Mouse (Mus musculus) frontal cortex, postnatal 25 days (tissue): ENCODE data around the gene Sap30.
"Not testable (repeated sequence)": the region's sequence is repeated elsewhere in the genome, so short reads cannot be mapped to it uniquely, and the experiment has no call there.

Source experiments
- DNase-seq, 2 experiments: peaks; one replicate each; pipeline ENCODE4 v3.0.0; 2022; ENCODE audit warnings: low spot score in 2 of 2

The Sap30 gene

GRCm38 (mm10) chr8:57487441-57488155, at the start of gene Sap30:
Gene Sap30, minus strand, starts transcription at chr8:57487860.
- peak; percentile 92 to 95 for DNase-seq

- DNase-seq = no peak
Observed at GRCm38 (mm10) chr8:57536167-57536566, 48.5 kb upstream of the Sap30 start.

- no peak for DNase-seq
Observed at GRCm38 (mm10) chr8:57534495-57534894, 46.8 kb upstream of the Sap30 start.

GRCm38 (mm10) chr8:57533106-57533505, 45.4 kb upstream of the Sap30 start:
- no peak for DNase-seq

GRCm38 (mm10) chr8:57532223-57532622, 44.6 kb upstream of the Sap30 start:
- DNase-seq = no peak

GRCm38 (mm10) chr8:57530666-57531349, 43.1 kb upstream of the Sap30 start:
- peak; percentile 62 to 76 for DNase-seq

GRCm38 (mm10) chr8:57530238-57530637, 42.6 kb upstream of the Sap30 start:
- no peak for DNase-seq

- no peak for DNase-seq
Observed at GRCm38 (mm10) chr8:57528036-57528435, 40.4 kb upstream of the Sap30 start.

GRCm38 (mm10) chr8:57520186-57520786, 32.6 kb upstream of the Sap30 start:
- no peak for DNase-seq

- DNase-seq = no peak
Observed at GRCm38 (mm10) chr8:57517723-57518122, 30.1 kb upstream of the Sap30 start.

GRCm38 (mm10) chr8:57516685-57517084, 29.0 kb upstream of the Sap30 start:
- DNase-seq = not testable (repeated sequence)

GRCm38 (mm10) chr8:57513178-57513661, 25.6 kb upstream of the Sap30 start:
- not testable (repeated sequence) for DNase-seq

GRCm38 (mm10) chr8:57512141-57513056, 24.7 kb upstream of the Sap30 start:
- DNase-seq = no peak

- DNase-seq = peak; percentile 98 to 99
Observed at GRCm38 (mm10) chr8:57511316-57512118, 23.9 kb upstream of the Sap30 start, which contains the start of gene Hmgb2. Gene Hmgb2, plus strand, starts transcription at chr8:57511907.

- no peak for DNase-seq
Observed at GRCm38 (mm10) chr8:57510791-57511315, 23.2 kb upstream of the Sap30 start.

GRCm38 (mm10) chr8:57508657-57509056, 21.0 kb upstream of the Sap30 start:
- no peak for DNase-seq

- no peak for DNase-seq
Observed at GRCm38 (mm10) chr8:57507556-57508063, 19.9 kb upstream of the Sap30 start.

GRCm38 (mm10) chr8:57505500-57505899, 17.8 kb upstream of the Sap30 start:
- DNase-seq = not testable (repeated sequence)

- DNase-seq = peak; percentile 43 to 63
Observed at GRCm38 (mm10) chr8:57503641-57504040, 16.0 kb upstream of the Sap30 start.

GRCm38 (mm10) chr8:57498847-57499511, 11.3 kb upstream of the Sap30 start:
- DNase-seq = no peak
